Mouse (Mus musculus): Measurements from ENCODE around the gene Nanog. TPM values are rescaled to one million over a fixed set of nuclear protein-coding genes. Genes with fewer than 3 reads are reported as not detected.
"Not testable (repeated sequence)": the region's sequence is repeated elsewhere in the genome, so short reads cannot be mapped to it uniquely, and the experiment has no call there.

Nanog gene
- polyA plus RNA-seq, 1 experiment = 0.10 TPM

- Histone ChIP-seq H3K4me1 (ENCODE audit: control insufficient read depth, insufficient read depth, low read length) (peaks cover 2% of the 10 kb centered on the region; the same call in 1 of the 2 replicates), H3K4me3 (ENCODE audit: insufficient read depth, low read length) (no peak overlapping the region), H3K27ac (ENCODE audit: insufficient read depth, low read length) (no peak overlapping the region)
- no peak for TF ChIP-seq POLR2A (IDR thresholded peaks at IDR 0.05; ENCODE audit: extremely low read depth, insufficient read depth, low read length)
- TF ChIP-seq CTCF (IDR thresholded peaks at IDR 0.05; ENCODE audit: extremely low read depth, insufficient read depth, low read length) = no peak
Measured at GRCm38 (mm10) chr6:122701816-122702215, 5.5 kb upstream of the Nanog start.

- H3K4me3 ChIP-seq (ENCODE audit: insufficient read depth, low read length) = no peak overlapping the region
- no peak for TF ChIP-seq CTCF (IDR thresholded peaks at IDR 0.05; ENCODE audit: extremely low read depth, insufficient read depth, low read length)
- TF ChIP-seq POLR2A (IDR thresholded peaks at IDR 0.05; ENCODE audit: extremely low read depth, insufficient read depth, low read length) = no peak
- H3K4me1 ChIP-seq (ENCODE audit: control insufficient read depth, insufficient read depth, low read length) = peaks cover 2% of the 10 kb centered on the region; the same call in 1 of the 2 replicates
- H3K27ac ChIP-seq (ENCODE audit: insufficient read depth, low read length) = no peak overlapping the region
Measured at GRCm38 (mm10) chr6:122702480-122703124, 4.7 kb upstream of the Nanog start.

GRCm38 (mm10) chr6:122703251-122703650, 4.0 kb upstream of the Nanog start:
- no peak overlapping the region for H3K27ac ChIP-seq (ENCODE audit: insufficient read depth, low read length)
- H3K4me3 ChIP-seq (ENCODE audit: insufficient read depth, low read length) = no peak overlapping the region
- TF ChIP-seq POLR2A (IDR thresholded peaks at IDR 0.05; ENCODE audit: extremely low read depth, insufficient read depth, low read length) (no peak), CTCF (IDR thresholded peaks at IDR 0.05; ENCODE audit: extremely low read depth, insufficient read depth, low read length) (no peak)
- peaks cover 2% of the 10 kb centered on the region; the same call in 1 of the 2 replicates for H3K4me1 ChIP-seq (ENCODE audit: control insufficient read depth, insufficient read depth, low read length)

- TF ChIP-seq CTCF (IDR thresholded peaks at IDR 0.05; ENCODE audit: extremely low read depth, insufficient read depth, low read length) (no peak), POLR2A (IDR thresholded peaks at IDR 0.05; ENCODE audit: extremely low read depth, insufficient read depth, low read length) (no peak)
- no peak overlapping the region for H3K27ac ChIP-seq (ENCODE audit: insufficient read depth, low read length)
- H3K4me1 ChIP-seq (ENCODE audit: control insufficient read depth, insufficient read depth, low read length) = peaks cover 2% of the 10 kb centered on the region; the same call in 1 of the 2 replicates
- no peak overlapping the region for H3K4me3 ChIP-seq (ENCODE audit: insufficient read depth, low read length)
Measured at GRCm38 (mm10) chr6:122703706-122704105, 3.6 kb upstream of the Nanog start.

- peaks cover 2% of the 10 kb centered on the region; the same call in 1 of the 2 replicates for H3K4me1 ChIP-seq (ENCODE audit: control insufficient read depth, insufficient read depth, low read length)
- no peak for TF ChIP-seq CTCF (IDR thresholded peaks at IDR 0.05; ENCODE audit: extremely low read depth, insufficient read depth, low read length)
- TF ChIP-seq POLR2A (IDR thresholded peaks at IDR 0.05; ENCODE audit: extremely low read depth, insufficient read depth, low read length) = no peak
- no peak overlapping the region for H3K27ac ChIP-seq (ENCODE audit: insufficient read depth, low read length)
- no peak overlapping the region for H3K4me3 ChIP-seq (ENCODE audit: insufficient read depth, low read length)
Measured at GRCm38 (mm10) chr6:122706337-122706840, 900 bp upstream of the Nanog start.

- H3K4me1 ChIP-seq (ENCODE audit: control insufficient read depth, insufficient read depth, low read length) = no peaks in the 10 kb centered on the region
- no peak overlapping the region for H3K4me3 ChIP-seq (ENCODE audit: insufficient read depth, low read length)
- no peak overlapping the region for H3K27ac ChIP-seq (ENCODE audit: insufficient read depth, low read length)
- no peak for TF ChIP-seq CTCF (IDR thresholded peaks at IDR 0.05; ENCODE audit: extremely low read depth, insufficient read depth, low read length)
- TF ChIP-seq POLR2A (IDR thresholded peaks at IDR 0.05; ENCODE audit: extremely low read depth, insufficient read depth, low read length) = no peak
Measured at GRCm38 (mm10) chr6:122708826-122709225, 1.5 kb downstream of the Nanog start.

GRCm38 (mm10) chr6:122711455-122711854, 4.2 kb downstream of the Nanog start:
- no peak overlapping the region for H3K4me3 ChIP-seq (ENCODE audit: insufficient read depth, low read length)
- H3K4me1 ChIP-seq (ENCODE audit: control insufficient read depth, insufficient read depth, low read length) = no peaks in the 10 kb centered on the region
- TF ChIP-seq POLR2A (IDR thresholded peaks at IDR 0.05; ENCODE audit: extremely low read depth, insufficient read depth, low read length) (no peak), CTCF (IDR thresholded peaks at IDR 0.05; ENCODE audit: extremely low read depth, insufficient read depth, low read length) (no peak)
- no peak overlapping the region for H3K27ac ChIP-seq (ENCODE audit: insufficient read depth, low read length)

- H3K27ac ChIP-seq (ENCODE audit: insufficient read depth, low read length); H3K4me1 ChIP-seq (ENCODE audit: control insufficient read depth, insufficient read depth, low read length): not testable (repeated sequence)
Measured at GRCm38 (mm10) chr6:122713116-122713515, 5.8 kb downstream of the Nanog start.

GRCm38 (mm10) chr6:122714707-122715365, 7.5 kb downstream of the Nanog start:
- no peak for TF ChIP-seq POLR2A (IDR thresholded peaks at IDR 0.05; ENCODE audit: extremely low read depth, insufficient read depth, low read length)
- H3K27ac ChIP-seq (ENCODE audit: insufficient read depth, low read length) = no peak overlapping the region
- H3K4me3 ChIP-seq (ENCODE audit: insufficient read depth, low read length) = no peak overlapping the region
- no peaks in the 10 kb centered on the region for H3K4me1 ChIP-seq (ENCODE audit: control insufficient read depth, insufficient read depth, low read length)

More at GRCm38 (mm10) chr6:122713116-122713515, 5.8 kb downstream of the Nanog start:
- not testable (repeated sequence) for H3K4me3 ChIP-seq (ENCODE audit: insufficient read depth, low read length)

GRCm38 (mm10) chr6:122715886-122716285, 8.6 kb downstream of the Nanog start:
- Histone ChIP-seq H3K27ac (ENCODE audit: insufficient read depth, low read length) (no peak overlapping the region), H3K4me3 (ENCODE audit: insufficient read depth, low read length) (no peak overlapping the region), H3K4me1 (ENCODE audit: control insufficient read depth, insufficient read depth, low read length) (no peaks in the 10 kb centered on the region)
- no peak for TF ChIP-seq POLR2A (IDR thresholded peaks at IDR 0.05; ENCODE audit: extremely low read depth, insufficient read depth, low read length)
- TF ChIP-seq CTCF (IDR thresholded peaks at IDR 0.05; ENCODE audit: extremely low read depth, insufficient read depth, low read length) = no peak

- not testable (repeated sequence) for H3K4me3 ChIP-seq (ENCODE audit: insufficient read depth, low read length)
Measured at GRCm38 (mm10) chr6:122718224-122718623, 10.9 kb downstream of the Nanog start.

More at GRCm38 (mm10) chr6:122718224-122718623, 10.9 kb downstream of the Nanog start:
- H3K27ac ChIP-seq (ENCODE audit: insufficient read depth, low read length); H3K4me1 ChIP-seq (ENCODE audit: control insufficient read depth, insufficient read depth, low read length): not testable (repeated sequence)
